Comparison of ENCODE assay signal across 15 mouse cellular contexts in genomic region chr3:157699961-157700360, GRCm38 (mm10).
A peak's percentile ranks its signal among the peaks of the same experiment; 100 is the strongest.
DNase-seq lines count a peak whose midpoint lies in the region; ATAC-seq lines count a peak whose summit lies in the region.
"Had no signal": no experiment of that assay in that cellular context is flagged by ENCODE, and none has a peak within 500 bp of the region (broad histone marks: within the 10 kb centered on the region; RNA-seq: fewer than 3 reads in every experiment).

No protein-coding gene starts in this region.

- H3K27me3 ChIP-seq in limb, embryonic 11.5 days (ENCODE audit: control insufficient read depth, insufficient read depth, low read length): no peaks in the 10 kb centered on the region
- no peaks in the 10 kb centered on the region for H3K27me3 ChIP-seq in limb, embryonic 10.5 days (ENCODE audit: low read depth, poor library complexity, severe bottlenecking)
- H3K27me3 ChIP-seq: embryonic facial prominence, embryonic 15.5 days; heart, embryonic 12.5 days; hindbrain, embryonic 15.5 days had no signal

- DNase-seq in limb, embryonic 11.5 days (ENCODE audit: low spot score): peak; percentile 9
- DNase-seq in limb, embryonic 10.5 days (ENCODE audit: low spot score): no peak
- peak; percentile 29 for DNase-seq in lung, postnatal 36 days
- no peak for DNase-seq in lung, postnatal 4 days
- DNase-seq: adrenal gland, postnatal 25 days; cerebellum, adult 18-20 months; cerebellum, adult 9-11 months; cerebellum, postnatal 36 days; gastrocnemius, postnatal 14 days had no signal

- no peak overlapping the region for H3K4me3 ChIP-seq in limb, embryonic 11.5 days (ENCODE audit: low read depth, low read length)
- H3K4me3 ChIP-seq in limb, embryonic 10.5 days: no peak overlapping the region
- H3K4me3 ChIP-seq: embryonic facial prominence, embryonic 15.5 days; heart, embryonic 12.5 days; hindbrain, embryonic 15.5 days had no signal

- no peak for ATAC-seq in limb, embryonic 11.5 days (ENCODE audit: insufficient number of reproducible peaks, low FRiP score, low TSS enrichment, low read depth)
- peak; percentile 74 for ATAC-seq in megakaryocyte progenitor cell, adult 5-6 weeks (replicated peaks; ENCODE audit: poor library complexity)
- no peak for ATAC-seq in erythroblast, adult 5-6 weeks (replicated peaks; ENCODE audit: low FRiP score, poor library complexity, severe bottlenecking)
- ATAC-seq: forebrain, embryonic 16.5 days had no signal

- no peak overlapping the region for H3K9ac ChIP-seq in limb, embryonic 11.5 days (ENCODE audit: low read length)
- H3K9ac ChIP-seq: embryonic facial prominence, embryonic 15.5 days; heart, embryonic 12.5 days; hindbrain, embryonic 15.5 days had no signal

- no peak overlapping the region for H3K4me2 ChIP-seq in limb, embryonic 11.5 days (ENCODE audit: low read depth, severe bottlenecking)
- H3K4me2 ChIP-seq: embryonic facial prominence, embryonic 15.5 days; heart, embryonic 12.5 days; hindbrain, embryonic 15.5 days had no signal

- H3K9me3 ChIP-seq in limb, embryonic 11.5 days (ENCODE audit: control insufficient read depth, low read length): no peaks in the 10 kb centered on the region
- no peaks in the 10 kb centered on the region for H3K9me3 ChIP-seq in limb, embryonic 10.5 days (replicated peaks)
- H3K9me3 ChIP-seq: embryonic facial prominence, embryonic 15.5 days; heart, embryonic 12.5 days; hindbrain, embryonic 15.5 days had no signal

- H3K4me1 ChIP-seq in limb, embryonic 11.5 days (ENCODE audit: control insufficient read depth, insufficient read depth, low read length): no peaks in the 10 kb centered on the region
- no peaks in the 10 kb centered on the region for H3K4me1 ChIP-seq in limb, embryonic 10.5 days
- H3K4me1 ChIP-seq: embryonic facial prominence, embryonic 15.5 days; heart, embryonic 12.5 days; hindbrain, embryonic 15.5 days had no signal

- H3K36me3 ChIP-seq in limb, embryonic 11.5 days (ENCODE audit: control insufficient read depth, insufficient read depth, low read length): no peaks in the 10 kb centered on the region
- no peaks in the 10 kb centered on the region for H3K36me3 ChIP-seq in limb, embryonic 10.5 days
- H3K36me3 ChIP-seq: embryonic facial prominence, embryonic 15.5 days; heart, embryonic 12.5 days; hindbrain, embryonic 15.5 days had no signal

- H3K27ac ChIP-seq in limb, embryonic 11.5 days (replicated peaks; ENCODE audit: low read depth, low read length): no peak overlapping the region
- no peak overlapping the region for H3K27ac ChIP-seq in limb, embryonic 10.5 days
- H3K27ac ChIP-seq: embryonic facial prominence, embryonic 15.5 days; hindbrain, embryonic 15.5 days had no signal

Comparison
In these comparisons a context has a peak if more than half of its experiments do, and no peak if none do; other contexts are left out.
1. DNase-seq: peak in limb, embryonic 11.5 days (single experiment) and lung, postnatal 36 days (single experiment); none in limb, embryonic 10.5 days (single experiment) and lung, postnatal 4 days (0 of 2).